Mouse (Mus musculus) inflammation-experienced regulatory T-cells (primary cell): ENCODE measurements around the gene Dnah1. TPM values are rescaled to one million over a fixed set of nuclear protein-coding genes. Genes with fewer than 3 reads are reported as not detected.

ENCODE experiments used
- polyA plus RNA-seq, 2 experiments: library from polyadenylated mRNA; unstranded; fragments of 100-300 nt; shearing (Covaris generic); gene quantifications; one replicate each; pipeline ENCODE4 v1.2.1; 2017

The Dnah1 gene
- under 1 TPM; 0.08 to 0.43 TPM for polyA plus RNA-seq

DNA sequence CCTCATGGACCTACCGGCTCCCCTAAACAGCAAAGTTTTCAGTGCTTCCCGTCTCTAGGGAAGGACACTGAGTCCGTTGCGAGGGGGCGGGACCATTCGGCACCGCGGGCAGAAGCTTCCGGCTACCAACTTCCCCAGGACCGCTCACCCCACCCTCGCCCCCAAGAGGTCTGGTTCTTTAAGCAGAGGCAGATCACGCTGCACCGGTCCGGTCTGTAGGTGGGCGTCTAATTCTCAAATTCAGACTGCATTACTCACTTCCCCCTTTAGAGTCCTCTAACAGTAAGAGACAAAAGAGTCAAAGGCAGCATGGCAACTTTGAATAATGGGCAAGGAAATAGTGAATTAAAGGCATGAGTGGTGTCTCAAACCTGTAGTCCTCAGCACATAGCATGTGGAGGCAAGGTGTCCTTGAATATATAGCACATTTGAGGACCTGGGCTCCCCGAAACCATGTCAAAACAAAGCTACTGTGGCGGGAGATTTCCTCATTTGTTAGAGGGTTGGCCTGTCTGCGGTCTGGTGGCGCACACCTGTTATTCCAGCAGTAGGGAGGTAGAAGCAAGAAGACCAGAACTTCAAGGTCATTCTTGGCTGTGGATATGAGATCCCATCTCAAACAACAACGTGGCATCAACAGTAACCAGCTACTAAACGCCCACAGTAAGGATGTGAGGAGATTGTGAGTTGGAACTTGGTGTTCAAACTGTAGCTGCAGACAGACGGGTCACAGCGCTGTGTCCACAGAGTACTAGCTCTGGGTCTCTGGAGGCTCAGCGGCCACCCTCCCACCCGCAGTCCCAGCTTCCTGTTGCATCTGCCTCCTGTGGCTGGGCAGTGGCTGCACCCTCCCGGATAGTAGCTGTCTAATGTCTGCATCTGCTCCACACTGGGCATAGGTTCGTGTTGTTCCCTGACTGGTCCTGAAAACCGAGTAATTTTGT is at the start of gene Dnah1:
Dnah1 (minus strand) TSS at position 48 of the 944 bp plus-strand sequence.

DNA sequence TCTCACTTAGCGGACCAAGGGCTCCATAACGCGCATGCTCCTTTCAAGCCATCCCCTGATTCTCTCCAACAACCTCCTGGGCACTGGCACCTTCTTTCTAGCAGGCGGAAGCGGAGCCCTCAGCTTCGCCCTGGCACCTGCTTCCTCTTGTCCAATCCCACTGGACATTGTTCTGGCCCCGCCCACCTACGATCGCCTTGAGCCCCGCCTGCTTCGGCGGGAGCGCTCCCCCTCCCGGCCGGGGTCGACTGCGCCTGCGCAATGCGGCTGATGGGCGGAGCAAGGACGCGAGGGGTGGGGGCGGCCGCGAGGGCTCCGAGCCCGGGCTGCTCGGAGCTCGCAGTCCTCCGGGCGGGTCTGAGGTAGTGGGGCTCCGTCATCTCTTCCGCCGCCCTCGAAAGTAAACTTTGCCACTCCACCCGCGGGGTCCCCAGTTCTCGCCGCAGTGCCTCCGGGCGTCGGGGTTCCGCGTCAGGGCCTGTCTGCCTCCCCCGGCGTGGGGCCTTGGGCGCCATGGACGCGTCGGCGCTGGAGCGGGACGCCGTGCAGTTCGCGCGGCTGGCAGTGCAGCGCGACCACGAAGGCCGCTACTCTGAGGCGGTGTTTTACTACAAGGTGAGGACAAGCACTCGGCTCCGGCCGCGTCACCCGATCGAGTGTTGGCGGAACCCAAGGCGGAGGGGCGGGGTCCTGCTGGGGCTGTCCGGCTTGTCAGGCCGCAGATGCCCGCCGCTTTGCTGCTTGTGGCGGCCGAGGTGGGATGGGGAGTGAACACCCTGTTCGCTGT is 12.9 kb upstream of the Dnah1 start, which contains the start of gene Capn7:
Capn7 (plus strand) TSS at position 270 of the 787 bp plus-strand sequence.

DNA sequence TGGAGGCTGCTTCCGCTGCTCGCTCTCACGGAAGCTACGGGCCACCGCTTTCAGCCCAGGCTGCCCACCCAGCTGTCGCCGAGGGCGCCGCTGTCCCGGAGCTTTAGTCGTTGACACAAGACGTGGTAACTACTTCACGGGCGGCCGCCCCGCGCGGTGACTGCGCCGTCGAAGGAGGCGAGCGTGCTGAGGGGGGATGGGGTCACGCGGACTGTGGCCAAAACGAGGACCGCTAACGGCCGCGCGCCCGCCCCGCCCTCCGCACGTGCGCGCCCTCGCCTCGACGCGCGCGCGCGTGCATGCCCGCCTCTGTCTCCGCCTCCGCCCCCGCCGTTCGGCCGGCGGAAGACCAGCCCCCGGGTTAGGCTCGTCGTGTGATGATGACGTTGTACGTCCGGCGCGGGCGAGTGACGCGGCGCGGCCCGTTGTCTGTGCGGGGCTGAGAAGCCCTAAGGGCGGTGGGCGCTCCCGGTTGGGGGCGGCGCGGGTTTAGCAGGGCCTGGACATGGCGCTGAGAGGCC is 72.6 kb downstream of the Dnah1 start, which contains the start of the genes Phf7 and Bap1:
Phf7 (minus strand) TSS at position 234 of the 521 bp plus-strand sequence.
Bap1 (plus strand) TSS at position 367 of the 521 bp plus-strand sequence.

DNA sequence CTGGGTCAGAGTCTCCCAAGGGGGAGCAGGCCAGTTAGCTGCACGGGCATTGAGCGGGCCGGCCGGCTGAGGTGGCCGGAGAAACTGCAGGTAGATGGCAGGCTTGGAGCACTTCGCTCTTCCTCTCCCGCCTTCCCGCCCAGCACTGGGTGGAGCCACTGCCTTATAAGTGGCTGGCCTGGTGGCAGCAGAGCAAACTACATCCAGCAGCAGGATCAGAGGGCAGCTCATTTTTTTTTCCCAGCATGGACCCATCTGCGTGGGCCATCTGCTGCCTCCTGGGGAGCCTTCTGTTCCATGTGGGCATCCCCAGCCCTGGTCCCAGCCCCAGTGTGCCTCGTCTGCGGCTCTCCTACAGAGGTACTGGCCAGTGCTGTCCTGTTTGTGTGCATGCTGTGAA is 106.0 kb downstream of the Dnah1 start, which contains the start of gene Sema3g:
Sema3g (plus strand) TSS at position 195 of the 400 bp plus-strand sequence.

DNA sequence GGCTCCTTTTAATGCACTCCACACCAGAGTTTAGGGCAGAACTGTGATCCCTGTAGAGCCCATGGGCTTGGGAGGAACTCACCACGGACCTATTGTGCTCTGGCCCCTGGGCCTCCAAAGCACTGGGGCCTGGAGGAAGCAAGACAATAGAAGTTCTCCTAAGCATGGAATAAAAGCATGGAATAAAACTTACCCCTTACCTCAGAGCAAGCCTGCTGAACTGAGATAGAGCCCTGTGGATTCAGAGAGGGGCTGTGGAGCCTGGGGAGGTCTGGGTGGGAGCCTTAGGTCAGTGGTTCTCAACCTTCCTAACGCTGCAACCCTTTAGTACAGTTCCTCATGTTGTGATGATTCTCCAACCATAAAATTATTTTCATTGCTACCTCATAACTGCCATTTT is 106.8 kb downstream of the Dnah1 start, which contains the start of gene Nisch:
Nisch (minus strand) TSS at position 101 of the 400 bp plus-strand sequence.

Other genes with a start within 250 kb of the Dnah1 start
- gene Smim4, start 194.9 kb downstream of the Dnah1 start, polyA plus RNA-seq: 10 to 100 TPM; 48.3 to 72.8 TPM
- gene Nt5dc2, start 192.8 kb downstream of the Dnah1 start, polyA plus RNA-seq: 1 to 10 TPM in 1 of 2 experiments, under 1 TPM in 1; 0.99 to 2.0 TPM
- gene Stab1, start 155.3 kb downstream of the Dnah1 start, polyA plus RNA-seq: 1 to 10 TPM; 2.9 to 5.7 TPM
- gene Tnnc1, start 115.6 kb downstream of the Dnah1 start, polyA plus RNA-seq: under 1 TPM in 1 of 2 experiments, not detected in 1; 0.43 TPM
- 100 to 1,000 TPM; 193 to 206 TPM for gene Nisch, start 107.0 kb downstream of the Dnah1 start, polyA plus RNA-seq
- not detected for gene Sema3g, start 106.0 kb downstream of the Dnah1 start, polyA plus RNA-seq
- 10 to 100 TPM; 12.6 to 16.0 TPM for gene Phf7, start 72.6 kb downstream of the Dnah1 start, polyA plus RNA-seq
- 10 to 100 TPM; 72.0 to 89.0 TPM for gene Bap1, start 72.4 kb downstream of the Dnah1 start, polyA plus RNA-seq
- gene Capn7, start 12.7 kb upstream of the Dnah1 start, polyA plus RNA-seq: 10 to 100 TPM; 52.6 to 63.5 TPM
- gene Sh3bp5, start 112.2 kb upstream of the Dnah1 start, polyA plus RNA-seq: 10 to 100 TPM; 54.3 to 55.3 TPM
- gene Eaf1, start 170.5 kb upstream of the Dnah1 start, polyA plus RNA-seq: 10 to 100 TPM; 34.6 to 35.0 TPM
- gene Mettl6, start 171.1 kb upstream of the Dnah1 start, polyA plus RNA-seq: 10 to 100 TPM; 54.3 to 58.7 TPM